Mouse (Mus musculus): Measurements from ENCODE around the gene Taok1.
"Not testable (repeated sequence)": the region's sequence is repeated elsewhere in the genome, so short reads cannot be mapped to it uniquely, and the experiment has no call there.

Taok1 gene

GRCm38 (mm10) chr11:77607538-77608455 is at the start of gene Taok1:
Gene Taok1 (minus strand): TSS chr11:77607815.
- DNase-seq (ENCODE audit: low spot score in 2 of 2) = peak; percentile 87 to 90

- DNase-seq (ENCODE audit: low spot score in 2 of 2) = not testable (repeated sequence)
Observed at GRCm38 (mm10) chr11:77653406-77654190, 46.0 kb upstream of the Taok1 start.

- no peak for DNase-seq (ENCODE audit: low spot score in 2 of 2)
Observed at GRCm38 (mm10) chr11:77652484-77652883, 44.9 kb upstream of the Taok1 start.

GRCm38 (mm10) chr11:77648878-77649277 is 41.3 kb upstream of the Taok1 start:
- no peak for DNase-seq (ENCODE audit: low spot score in 2 of 2)

- DNase-seq (ENCODE audit: low spot score in 2 of 2) = no peak
Observed at GRCm38 (mm10) chr11:77645481-77645880, 37.9 kb upstream of the Taok1 start.

- DNase-seq (ENCODE audit: low spot score in 2 of 2) = no peak
Observed at GRCm38 (mm10) chr11:77641390-77641789, 33.8 kb upstream of the Taok1 start.

GRCm38 (mm10) chr11:77630257-77630670 is 22.6 kb upstream of the Taok1 start:
- peak; percentile 64 to 81 for DNase-seq (ENCODE audit: low spot score in 2 of 2)

- DNase-seq (ENCODE audit: low spot score in 2 of 2) = no peak
Observed at GRCm38 (mm10) chr11:77629476-77629875, 21.9 kb upstream of the Taok1 start.

GRCm38 (mm10) chr11:77626596-77627535 is 19.3 kb upstream of the Taok1 start:
- DNase-seq (ENCODE audit: low spot score in 2 of 2) = no peak

GRCm38 (mm10) chr11:77625061-77625855 is 17.6 kb upstream of the Taok1 start:
- peak; percentile 22 to 44 for DNase-seq (ENCODE audit: low spot score in 2 of 2)

- DNase-seq (ENCODE audit: low spot score in 2 of 2) = peak; percentile 69 to 75
Observed at GRCm38 (mm10) chr11:77624441-77625060, 16.9 kb upstream of the Taok1 start.

GRCm38 (mm10) chr11:77624002-77624401 is 16.4 kb upstream of the Taok1 start:
- no peak for DNase-seq (ENCODE audit: low spot score in 2 of 2)

GRCm38 (mm10) chr11:77621902-77622535 is 14.4 kb upstream of the Taok1 start:
- DNase-seq (ENCODE audit: low spot score in 2 of 2) = no peak

- DNase-seq (ENCODE audit: low spot score in 2 of 2) = no peak
Observed at GRCm38 (mm10) chr11:77615084-77615624, 7.5 kb upstream of the Taok1 start.

GRCm38 (mm10) chr11:77606835-77607537 is 629 bp downstream of the Taok1 start:
- DNase-seq (ENCODE audit: low spot score in 2 of 2) = peak; percentile 26 to 32

- no peak for DNase-seq (ENCODE audit: low spot score in 2 of 2)
Observed at GRCm38 (mm10) chr11:77606469-77606834, 1.2 kb downstream of the Taok1 start.

GRCm38 (mm10) chr11:77597266-77597665 is 10.3 kb downstream of the Taok1 start:
- DNase-seq (ENCODE audit: low spot score in 2 of 2) = no peak

GRCm38 (mm10) chr11:77591388-77591787 is 16.2 kb downstream of the Taok1 start:
- DNase-seq (ENCODE audit: low spot score in 2 of 2) = no peak

GRCm38 (mm10) chr11:77590801-77591200 is 16.8 kb downstream of the Taok1 start:
- no peak for DNase-seq (ENCODE audit: low spot score in 2 of 2)

All from frontal cortex, postnatal 14 days (tissue).